Mouse (Mus musculus): ENCODE results near the gene Pomp. TPM values are rescaled to one million over a fixed set of nuclear protein-coding genes. Genes with fewer than 3 reads are reported as not detected.

Pomp gene
- polyA plus RNA-seq, 1 experiment: 32.9 TPM

DNA sequence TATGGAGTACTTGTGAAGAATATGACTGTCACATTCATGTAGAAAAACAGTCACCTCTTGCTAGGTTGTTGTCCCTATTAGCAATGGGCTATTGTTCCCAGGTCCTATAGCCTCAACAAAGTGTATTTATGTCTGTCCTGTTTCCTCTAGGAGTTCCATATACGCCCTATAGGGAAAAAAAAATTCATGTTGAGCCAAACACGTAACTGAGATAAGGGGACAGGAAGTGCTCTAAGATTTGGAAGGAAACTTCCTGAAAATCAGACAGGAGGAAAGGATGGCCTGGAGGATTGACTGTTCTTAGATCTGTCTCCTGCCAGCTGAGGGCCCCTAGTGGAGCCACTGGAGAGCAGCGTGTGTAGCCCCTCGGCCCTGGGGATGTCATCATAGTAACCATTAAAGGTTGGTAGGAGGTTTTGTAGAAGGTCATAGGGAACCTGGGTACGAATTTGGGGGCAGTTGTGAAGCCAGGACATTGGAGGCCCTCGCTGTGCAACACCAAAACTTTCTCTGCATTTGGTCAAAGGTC lies 54.8 kb downstream of the Pomp start:
- no peak for TF ChIP-seq FLI1 (IDR thresholded peaks at IDR 0.05; ENCODE audit: low read length)
- TF ChIP-seq GATA1 (IDR thresholded peaks at IDR 0.05; ENCODE audit: borderline replicate concordance, low read length): no peak
- Histone ChIP-seq H3K27me3 (replicated peaks) (no peaks in the 10 kb centered on the region), H3K4me3 (replicated peaks) (no peak overlapping the region), H3K9me3 (peaks cover 9% of the 10 kb centered on the region), H3K4me1 (peaks cover 72% of the 10 kb centered on the region), H3K36me3 (replicated peaks; ENCODE audit: low read length) (no peaks in the 10 kb centered on the region)

DNA sequence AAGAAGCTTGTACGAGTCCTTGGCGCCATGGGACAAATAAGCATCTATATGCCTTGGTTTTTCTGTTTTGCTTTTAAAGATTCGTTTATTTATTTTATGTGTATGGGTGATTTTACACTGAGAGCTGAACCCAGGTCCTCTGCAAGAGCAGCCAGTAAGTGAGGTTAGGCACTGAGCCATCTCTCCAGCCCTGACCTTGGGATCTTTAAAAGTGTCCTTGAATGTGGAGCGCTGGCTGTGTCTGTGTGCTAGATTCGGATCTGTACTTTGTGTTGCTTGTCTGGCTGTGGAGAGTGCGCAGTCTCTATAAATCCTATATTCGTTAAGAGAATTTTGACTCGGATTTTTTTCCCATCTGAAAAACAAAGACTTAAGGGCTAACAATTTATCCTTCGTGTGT lies 55.9 kb downstream of the Pomp start:
- peaks cover 77% of the 10 kb centered on the region for H3K4me1 ChIP-seq
- no peaks in the 10 kb centered on the region for H3K36me3 ChIP-seq (replicated peaks; ENCODE audit: low read length)
- no peaks in the 10 kb centered on the region for H3K27me3 ChIP-seq (replicated peaks)
- H3K9me3 ChIP-seq: peaks cover 3% of the 10 kb centered on the region
- no peak overlapping the region for H3K4me3 ChIP-seq (replicated peaks)
- TF ChIP-seq GATA1 (IDR thresholded peaks at IDR 0.05; ENCODE audit: borderline replicate concordance, low read length) (no peak), FLI1 (IDR thresholded peaks at IDR 0.05; ENCODE audit: low read length) (no peak)

DNA sequence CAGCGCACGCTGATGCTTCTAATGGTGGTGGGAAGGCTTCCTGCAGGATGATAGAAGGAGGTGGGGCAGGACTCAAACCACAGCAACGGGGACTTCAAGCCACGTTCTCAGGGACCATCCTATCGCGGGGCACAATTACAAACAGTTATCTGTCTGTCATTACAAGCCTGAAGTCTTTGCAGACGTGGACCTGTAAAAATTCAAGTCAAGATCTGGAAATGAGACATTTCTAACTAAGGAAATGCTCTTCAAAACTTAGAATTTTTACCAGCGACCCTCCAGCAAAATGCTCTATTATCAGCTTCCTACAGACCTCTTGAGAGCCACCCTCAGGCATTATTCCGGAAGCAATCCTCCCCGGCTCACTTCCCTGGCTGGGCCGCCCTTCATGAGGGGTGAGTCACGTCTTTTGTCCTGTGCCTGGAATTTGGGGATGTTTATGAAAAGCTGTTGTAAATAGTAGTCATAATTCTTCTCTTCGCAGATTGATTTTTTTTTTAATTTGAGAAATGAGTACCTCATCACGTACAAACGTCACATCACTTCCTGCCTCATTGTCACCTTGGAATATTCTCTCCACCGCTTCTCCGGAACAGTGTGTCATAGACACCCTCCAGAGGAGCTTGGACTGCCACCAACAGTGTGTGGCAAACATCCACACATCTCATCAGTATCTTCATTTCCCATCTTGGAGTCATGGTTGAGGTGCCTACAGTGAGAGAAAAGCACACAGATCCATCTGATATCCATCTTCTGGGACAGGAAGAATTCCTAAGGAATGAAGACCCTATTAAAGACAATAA lies 58.0 kb downstream of the Pomp start:
- TF ChIP-seq FLI1 (IDR thresholded peaks at IDR 0.05; ENCODE audit: low read length) (0 out of 2 replicates have a peak, but pooled peaks have one; percentile 48), GATA1 (IDR thresholded peaks at IDR 0.05; ENCODE audit: borderline replicate concordance, low read length) (peak; percentile 48; the same call in 1 of the 3 replicates)
- Histone ChIP-seq H3K9me3 (no peaks in the 10 kb centered on the region), H3K4me1 (peaks cover 78% of the 10 kb centered on the region), H3K4me3 (replicated peaks) (peak overlapping the region; percentile 89), H3K27me3 (replicated peaks) (no peaks in the 10 kb centered on the region), H3K36me3 (replicated peaks; ENCODE audit: low read length) (no peaks in the 10 kb centered on the region)

DNA sequence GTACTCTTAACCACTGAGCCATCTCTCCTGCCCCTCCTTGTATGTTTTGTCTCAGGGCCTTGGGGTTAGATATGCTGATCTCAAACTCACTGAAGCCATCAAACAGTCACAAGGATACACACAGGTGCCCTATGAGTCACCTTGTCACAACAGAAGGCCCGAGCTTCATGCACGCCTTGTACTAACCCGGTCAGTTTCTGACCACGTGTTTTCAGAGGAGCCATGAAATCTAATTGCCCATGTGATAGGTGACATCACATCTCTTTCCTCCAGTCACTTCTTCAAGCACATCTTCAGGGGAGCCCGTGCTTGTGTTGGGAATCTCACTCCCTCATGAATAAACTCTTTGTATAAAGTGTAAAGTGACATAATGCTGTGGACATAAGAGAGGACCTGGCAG lies 64.4 kb downstream of the Pomp start:
- no peak for TF ChIP-seq FLI1 (IDR thresholded peaks at IDR 0.05; ENCODE audit: low read length)
- no peak for TF ChIP-seq GATA1 (IDR thresholded peaks at IDR 0.05; ENCODE audit: borderline replicate concordance, low read length)
- Histone ChIP-seq H3K27me3 (replicated peaks) (no peaks in the 10 kb centered on the region), H3K36me3 (replicated peaks; ENCODE audit: low read length) (no peaks in the 10 kb centered on the region), H3K4me1 (peaks cover 50% of the 10 kb centered on the region), H3K9me3 (no peaks in the 10 kb centered on the region), H3K4me3 (replicated peaks) (no peak overlapping the region)

Other genes starting within 250 kb of the Pomp start
- 0.36 and 0.47 TPM in 2 replicates for gene Flt1, start 134.4 kb upstream of the Pomp start, polyA plus RNA-seq (2012; ENCODE audit: insufficient read depth, low replicate concordance)
- 1.4 and 4.4 TPM in 2 replicates for gene Slc46a3, start 34.4 kb downstream of the Pomp start, polyA plus RNA-seq (2012; ENCODE audit: insufficient read depth, low replicate concordance)
- gene Mtus2, start 96.9 kb downstream of the Pomp start, polyA plus RNA-seq (2012; ENCODE audit: insufficient read depth, low replicate concordance): not detected in 2 replicates

Data from megakaryocyte, embryonic 14.5 days (primary cell).